Mouse (Mus musculus) left cerebral cortex, postnatal 14 days (tissue): ENCODE results near the gene Tspo2. TPM values are rescaled to one million over a fixed set of nuclear protein-coding genes. Genes with fewer than 3 reads are reported as not detected.

ENCODE experiments used
- DNase-seq, 2 experiments: peaks; one replicate each; pipeline ENCODE4 v3.0.0; 2021 to 2022; ENCODE audit warnings: low spot score in 2 of 2, mixed read lengths in 1 of 2
- intact Hi-C: fragments of 180-260 bp; cut with DNase I; formaldehyde crosslinking; loops from one replicate; pipeline ENCODE4 v1.15.1; 2025
- total RNA-seq, 2 experiments: library from RNA; stranded (reverse); gene quantifications; 2 replicates each; pipeline ENCODE4 v1.2.3; 2021

Tspo2 gene
- total RNA-seq, 2 experiments from 2014 or later, result 0.36 to 0.46 TPM

- no peak for DNase-seq
- intact Hi-C loops, result no loop called here
These were observed 2.2 kb upstream of the Tspo2 start for GRCm38 (mm10) chr17:48453489-48453888.

GRCm38 (mm10) chr17:48451753-48452444, 577 bp upstream of the Tspo2 start:
- no peak for DNase-seq
- intact Hi-C loops, result no loop called here

GRCm38 (mm10) chr17:48450666-48451352, 513 bp downstream of the Tspo2 start:
- intact Hi-C loops, result no loop called here
- DNase-seq, result no peak

- intact Hi-C loops, result no loop called here
- no peak for DNase-seq
These were observed 3.6 kb downstream of the Tspo2 start for GRCm38 (mm10) chr17:48447675-48448074.

- intact Hi-C loops, result no loop called here
These were observed 7.7 kb downstream of the Tspo2 start for GRCm38 (mm10) chr17:48443542-48444145.

GRCm38 (mm10) chr17:48442745-48443457, 8.4 kb downstream of the Tspo2 start:
- no peak for DNase-seq

More at GRCm38 (mm10) chr17:48443542-48444145, 7.7 kb downstream of the Tspo2 start:
- no peak for DNase-seq

GRCm38 (mm10) chr17:48437421-48437911, 13.9 kb downstream of the Tspo2 start:
- intact Hi-C loops, result no loop called here
- DNase-seq, result no peak

More at GRCm38 (mm10) chr17:48442745-48443457, 8.4 kb downstream of the Tspo2 start:
- intact Hi-C loops, result no loop called here

GRCm38 (mm10) chr17:48436487-48436886, 14.8 kb downstream of the Tspo2 start:
- intact Hi-C loops, result no loop called here
- DNase-seq, result no peak

- intact Hi-C loops, result no loop called here
- DNase-seq, result no peak
These were observed 16.8 kb downstream of the Tspo2 start for GRCm38 (mm10) chr17:48434479-48434878.

- intact Hi-C loops, result no loop called here
- no peak for DNase-seq
These were observed 17.5 kb downstream of the Tspo2 start for GRCm38 (mm10) chr17:48433689-48434330.

- DNase-seq, result no peak
- intact Hi-C loops, result no loop called here
These were observed 18.2 kb downstream of the Tspo2 start for GRCm38 (mm10) chr17:48433006-48433655.

GRCm38 (mm10) chr17:48432158-48432980, 19.0 kb downstream of the Tspo2 start, which contains the start of gene Apobec2:
TSS of gene Apobec2 (minus strand) at chr17:48432930.
- intact Hi-C loops, result no loop called here
- no peak for DNase-seq

GRCm38 (mm10) chr17:48431054-48431453, 20.3 kb downstream of the Tspo2 start:
- DNase-seq, result no peak
- intact Hi-C loops, result no loop called here

- no peak for DNase-seq
- intact Hi-C loops, result no loop called here
These were observed 20.9 kb downstream of the Tspo2 start for GRCm38 (mm10) chr17:48430394-48430793.

GRCm38 (mm10) chr17:48427852-48428530, 23.3 kb downstream of the Tspo2 start:
- no peak for DNase-seq
- intact Hi-C loops, result no loop called here

GRCm38 (mm10) chr17:48426991-48427750, 24.2 kb downstream of the Tspo2 start:
- intact Hi-C loops, result no loop called here

More at GRCm38 (mm10) chr17:48426991-48427750, 24.2 kb downstream of the Tspo2 start:
- DNase-seq, result no peak
